Mouse (Mus musculus): ENCODE data around the gene Itgb2. TPM values are rescaled to one million over a fixed set of nuclear protein-coding genes. Genes with fewer than 3 reads are reported as not detected.
A peak's percentile ranks its signal among the peaks of the same experiment; 100 is the strongest.

The Itgb2 gene
- polyA plus RNA-seq, 1 experiment from 2014 or later: 20.6 TPM

GRCm38 (mm10) chr10:77500636-77501035 lies 29.4 kb upstream of the Itgb2 start:
- Histone ChIP-seq H3K9ac (ENCODE audit: low read depth, low read length) (no peak overlapping the region), H3K4me2 (ENCODE audit: low read depth, low read length) (no peak overlapping the region), H3K9me3 (replicated peaks; ENCODE audit: control insufficient read depth, low read length) (no peaks in the 10 kb centered on the region), H3K27ac (ENCODE audit: low read length) (no peak overlapping the region), H3K36me3 (ENCODE audit: control insufficient read depth, insufficient read depth) (peaks cover 12% of the 10 kb centered on the region), H3K4me1 (ENCODE audit: control insufficient read depth, low read depth, low read length) (no peaks in the 10 kb centered on the region), H3K4me3 (ENCODE audit: low read depth, low read length) (no peak overlapping the region), H3K27me3 (ENCODE audit: control insufficient read depth, insufficient read depth, low read depth, low read length) (no peaks in the 10 kb centered on the region)
- peak; percentile 64 for ATAC-seq (ENCODE audit: low read depth)
- WGBS (ENCODE audit: insufficient replicate concordance): 66% methylated on average over 14 of the region's 14 CpGs

DNA sequence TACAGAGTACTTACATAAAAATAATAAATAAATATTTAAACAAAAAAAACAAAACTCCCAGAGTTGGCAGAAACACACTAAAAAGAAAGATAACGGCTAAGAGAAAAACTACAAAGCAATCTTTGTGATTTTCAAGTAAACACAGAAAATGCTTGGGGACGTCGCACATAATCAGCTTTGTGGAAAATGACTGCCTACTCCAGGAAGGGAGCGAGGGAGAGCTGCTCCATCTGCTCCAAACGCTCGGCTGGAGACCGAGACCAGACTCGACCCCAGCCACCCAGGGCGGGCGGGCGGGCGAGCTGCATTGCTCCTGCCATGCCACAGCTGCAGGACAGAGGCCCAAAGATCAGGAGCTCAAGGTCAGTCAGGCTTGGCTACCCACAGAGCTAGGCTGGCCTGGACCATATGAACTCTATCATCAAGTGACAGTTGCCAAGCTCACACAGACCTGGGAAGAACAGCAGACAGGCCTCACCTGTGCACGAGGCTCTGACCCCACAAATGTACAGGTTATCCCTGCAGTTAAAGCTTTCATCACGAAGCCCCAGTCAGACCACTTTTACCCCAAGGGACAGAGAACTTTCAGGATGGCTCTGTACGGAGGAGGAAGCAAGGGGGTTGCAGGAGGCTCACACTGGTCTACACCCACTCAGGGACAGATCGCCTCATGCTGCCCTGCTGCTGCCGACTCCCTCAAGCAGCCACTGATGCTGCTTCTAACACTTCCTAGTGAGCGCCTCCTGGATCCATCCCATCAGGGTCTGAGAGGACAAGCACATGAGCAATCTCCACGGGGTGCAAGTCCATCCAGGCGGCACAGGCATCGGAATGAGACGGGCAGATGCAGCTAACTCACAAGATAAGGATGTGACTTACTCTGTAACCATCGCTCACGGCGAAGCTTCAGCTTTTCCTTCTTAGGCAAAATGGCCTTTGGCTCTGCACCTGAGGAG lies 26.8 kb upstream of the Itgb2 start:
- Histone ChIP-seq H3K4me3 (ENCODE audit: low read depth, low read length) (no peak overlapping the region), H3K9me3 (replicated peaks; ENCODE audit: control insufficient read depth, low read length) (no peaks in the 10 kb centered on the region), H3K9ac (ENCODE audit: low read depth, low read length) (no peak overlapping the region), H3K36me3 (ENCODE audit: control insufficient read depth, insufficient read depth) (peaks cover 12% of the 10 kb centered on the region), H3K4me1 (ENCODE audit: control insufficient read depth, low read depth, low read length) (no peaks in the 10 kb centered on the region), H3K27me3 (ENCODE audit: control insufficient read depth, insufficient read depth, low read depth, low read length) (no peaks in the 10 kb centered on the region), H3K4me2 (ENCODE audit: low read depth, low read length) (no peak overlapping the region), H3K27ac (ENCODE audit: low read length) (no peak overlapping the region)
- 83% methylated on average over 25 of the region's 25 CpGs for WGBS (ENCODE audit: insufficient replicate concordance)
- no peak for ATAC-seq (ENCODE audit: low read depth)

DNA sequence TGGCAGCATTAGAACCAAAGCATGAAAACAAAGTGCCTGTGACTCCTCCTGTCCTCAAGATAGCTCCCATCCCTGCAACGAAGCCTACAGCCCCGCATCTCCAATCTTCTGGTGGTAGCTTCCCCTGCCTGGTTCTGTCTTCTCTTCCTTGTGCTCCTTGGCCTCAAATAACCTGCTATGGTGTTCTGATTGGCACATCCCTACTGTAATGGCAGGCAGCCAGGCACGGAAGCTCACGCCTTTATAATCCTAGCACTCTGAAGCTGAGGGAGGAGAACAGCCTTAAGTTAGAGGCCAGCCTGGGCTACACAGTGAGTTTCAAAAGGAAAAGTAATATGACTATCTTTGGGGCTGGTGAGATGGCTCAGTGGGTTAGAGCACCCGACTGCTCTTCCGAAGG lies 25.9 kb upstream of the Itgb2 start:
- Histone ChIP-seq H3K4me3 (ENCODE audit: low read depth, low read length) (no peak overlapping the region), H3K27me3 (ENCODE audit: control insufficient read depth, insufficient read depth, low read depth, low read length) (no peaks in the 10 kb centered on the region), H3K4me1 (ENCODE audit: control insufficient read depth, low read depth, low read length) (no peaks in the 10 kb centered on the region), H3K27ac (ENCODE audit: low read length) (no peak overlapping the region), H3K9ac (ENCODE audit: low read depth, low read length) (no peak overlapping the region), H3K9me3 (replicated peaks; ENCODE audit: control insufficient read depth, low read length) (no peaks in the 10 kb centered on the region), H3K36me3 (ENCODE audit: control insufficient read depth, insufficient read depth) (peaks cover 12% of the 10 kb centered on the region), H3K4me2 (ENCODE audit: low read depth, low read length) (no peak overlapping the region)
- ATAC-seq (ENCODE audit: low read depth): no peak
- WGBS (ENCODE audit: insufficient replicate concordance): 89% methylated on average over 6 of the region's 6 CpGs

- 81% methylated on average over 5 of the region's 5 CpGs for WGBS (ENCODE audit: insufficient replicate concordance)
- no peak overlapping the region for H3K9ac ChIP-seq (ENCODE audit: low read depth, low read length)
- H3K27ac ChIP-seq (ENCODE audit: low read length): no peak overlapping the region
- H3K27me3 ChIP-seq (ENCODE audit: control insufficient read depth, insufficient read depth, low read depth, low read length): no peaks in the 10 kb centered on the region
- ATAC-seq (ENCODE audit: low read depth): no peak
- H3K9me3 ChIP-seq (replicated peaks; ENCODE audit: control insufficient read depth, low read length): no peaks in the 10 kb centered on the region
- H3K36me3 ChIP-seq (ENCODE audit: control insufficient read depth, insufficient read depth): peaks cover 12% of the 10 kb centered on the region
- no peak overlapping the region for H3K4me2 ChIP-seq (ENCODE audit: low read depth, low read length)
- H3K4me1 ChIP-seq (ENCODE audit: control insufficient read depth, low read depth, low read length): peaks cover 13% of the 10 kb centered on the region
- no peak overlapping the region for H3K4me3 ChIP-seq (ENCODE audit: low read depth, low read length)
Measured at GRCm38 (mm10) chr10:77506526-77506925, 23.5 kb upstream of the Itgb2 start.

DNA sequence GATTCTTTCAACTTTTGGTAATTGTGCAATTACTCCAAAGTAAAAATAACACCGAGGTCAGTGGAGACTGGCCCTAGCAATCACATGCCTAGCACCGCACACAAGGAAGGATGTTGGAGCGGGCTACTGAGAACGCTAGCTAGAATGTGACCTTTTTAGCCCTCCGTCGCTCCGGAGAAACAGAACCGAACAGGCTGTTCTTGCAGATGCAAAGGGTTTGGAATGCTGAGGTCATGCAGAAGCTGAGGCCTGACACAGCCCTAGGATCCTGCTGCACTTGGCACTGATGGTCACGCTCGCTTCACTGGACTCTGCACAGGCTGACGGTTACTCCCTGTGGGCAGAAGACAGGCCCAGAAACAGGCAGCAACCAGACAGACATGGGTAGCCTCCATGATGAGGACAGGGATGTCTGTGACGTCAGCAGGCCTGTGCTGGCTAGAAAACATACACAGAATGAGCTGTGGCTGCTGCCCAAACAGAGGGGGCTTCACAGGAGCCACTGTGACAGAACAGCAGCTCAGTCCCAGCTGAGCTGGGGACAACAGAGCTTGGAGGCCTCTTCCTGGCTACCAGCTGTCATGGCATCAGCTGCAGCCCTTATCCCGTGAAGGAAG lies 23.0 kb upstream of the Itgb2 start:
- peaks cover 13% of the 10 kb centered on the region for H3K4me1 ChIP-seq (ENCODE audit: control insufficient read depth, low read depth, low read length)
- no peak overlapping the region for H3K4me3 ChIP-seq (ENCODE audit: low read depth, low read length)
- H3K9ac ChIP-seq (ENCODE audit: low read depth, low read length): no peak overlapping the region
- no peak for ATAC-seq (ENCODE audit: low read depth)
- H3K9me3 ChIP-seq (replicated peaks; ENCODE audit: control insufficient read depth, low read length): no peaks in the 10 kb centered on the region
- 85% methylated on average over 13 of the region's 13 CpGs for WGBS (ENCODE audit: insufficient replicate concordance)
- no peak overlapping the region for H3K27ac ChIP-seq (ENCODE audit: low read length)
- H3K4me2 ChIP-seq (ENCODE audit: low read depth, low read length): no peak overlapping the region
- no peaks in the 10 kb centered on the region for H3K27me3 ChIP-seq (ENCODE audit: control insufficient read depth, insufficient read depth, low read depth, low read length)
- H3K36me3 ChIP-seq (ENCODE audit: control insufficient read depth, insufficient read depth): peaks cover 12% of the 10 kb centered on the region

DNA sequence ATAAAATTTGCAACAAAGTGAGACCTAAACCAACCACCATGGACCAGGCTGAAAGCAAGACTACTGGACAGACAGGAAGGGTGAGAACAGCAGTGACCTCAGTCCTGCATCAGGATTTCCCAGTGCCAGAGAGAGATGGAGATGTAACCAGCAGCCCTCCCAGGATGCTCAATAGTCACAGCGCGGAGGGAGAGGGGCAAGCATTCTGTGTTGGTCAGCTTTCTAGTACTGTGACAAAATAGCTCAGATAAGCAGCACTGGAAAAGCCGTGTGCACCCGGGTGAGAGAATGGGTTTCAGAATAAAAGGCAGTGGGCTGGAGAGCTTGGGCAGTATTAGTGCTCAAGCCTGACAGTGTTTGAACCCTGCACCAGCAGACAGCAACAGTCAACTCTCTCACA lies 22.3 kb upstream of the Itgb2 start:
- WGBS (ENCODE audit: insufficient replicate concordance): 81% methylated on average over 4 of the region's 4 CpGs
- Histone ChIP-seq H3K27ac (ENCODE audit: low read length) (no peak overlapping the region), H3K4me2 (ENCODE audit: low read depth, low read length) (no peak overlapping the region), H3K4me3 (ENCODE audit: low read depth, low read length) (no peak overlapping the region), H3K36me3 (ENCODE audit: control insufficient read depth, insufficient read depth) (peaks cover 12% of the 10 kb centered on the region), H3K9ac (ENCODE audit: low read depth, low read length) (no peak overlapping the region), H3K27me3 (ENCODE audit: control insufficient read depth, insufficient read depth, low read depth, low read length) (no peaks in the 10 kb centered on the region), H3K9me3 (replicated peaks; ENCODE audit: control insufficient read depth, low read length) (no peaks in the 10 kb centered on the region), H3K4me1 (ENCODE audit: control insufficient read depth, low read depth, low read length) (peaks cover 13% of the 10 kb centered on the region)
- no peak for ATAC-seq (ENCODE audit: low read depth)

DNA sequence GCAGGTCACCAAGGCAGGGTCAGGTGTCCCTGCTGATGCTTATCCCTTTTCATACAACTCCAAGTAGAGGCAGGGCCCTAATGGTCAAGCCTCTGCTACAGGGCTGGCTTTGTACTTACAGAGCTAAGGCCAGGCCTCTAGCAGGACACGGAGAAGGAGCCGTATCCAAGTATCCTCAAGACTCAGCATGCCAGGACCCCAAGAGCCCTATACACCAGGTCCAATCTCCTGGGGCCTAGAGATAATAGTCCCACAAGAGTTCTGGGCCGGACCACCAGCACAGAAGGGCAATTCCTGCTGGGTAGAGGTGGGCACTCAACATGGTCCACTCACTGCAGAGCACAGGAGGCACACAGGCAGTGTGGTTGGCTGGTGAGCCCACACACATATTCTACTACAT lies 21.3 kb upstream of the Itgb2 start:
- Histone ChIP-seq H3K36me3 (ENCODE audit: control insufficient read depth, insufficient read depth) (peaks cover 4% of the 10 kb centered on the region), H3K9ac (ENCODE audit: low read depth, low read length) (no peak overlapping the region)
- no peak for ATAC-seq (ENCODE audit: low read depth)

DNA sequence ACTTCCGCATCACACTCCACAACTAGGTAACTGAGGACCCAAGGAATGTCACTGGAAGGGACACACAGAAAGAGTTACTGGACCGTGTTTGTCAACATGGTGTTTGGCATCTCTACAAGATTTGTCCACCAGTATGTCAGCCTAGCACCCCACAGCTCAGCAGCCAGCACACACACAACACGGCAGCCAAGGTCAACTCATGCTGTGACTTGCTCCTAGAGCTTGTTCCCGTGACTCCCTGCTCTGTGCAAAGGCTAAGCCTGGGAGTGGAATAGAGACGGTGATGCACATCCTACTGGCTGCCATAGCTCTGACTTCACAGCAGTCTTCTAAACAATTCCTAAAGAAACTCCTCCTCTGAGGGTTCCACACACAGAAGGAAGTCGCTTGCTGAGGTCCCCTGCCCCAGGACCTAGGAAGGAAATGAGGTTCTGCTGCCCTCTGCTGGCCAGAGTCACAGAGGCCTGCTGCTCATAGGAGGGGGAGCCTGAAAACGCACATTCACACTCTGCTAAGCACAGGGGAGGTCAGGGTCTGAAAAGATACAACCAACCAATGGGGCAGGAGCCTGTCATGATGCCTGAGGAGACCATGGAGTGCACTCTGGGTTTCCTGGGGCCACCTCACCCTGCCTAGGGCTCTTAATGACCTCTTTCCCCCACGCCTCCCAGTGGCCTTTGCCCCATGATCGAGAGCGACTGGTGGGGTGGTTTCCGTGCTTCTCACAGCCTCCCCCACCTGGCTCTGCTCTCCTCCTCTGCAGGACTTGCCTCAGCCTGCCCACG lies 20.5 kb upstream of the Itgb2 start:
- H3K36me3 ChIP-seq (ENCODE audit: control insufficient read depth, insufficient read depth): peaks cover 5% of the 10 kb centered on the region
- H3K9ac ChIP-seq (ENCODE audit: low read depth, low read length): no peak overlapping the region
- WGBS (ENCODE audit: insufficient replicate concordance): 48% methylated on average over 12 of the region's 12 CpGs
- H3K27me3 ChIP-seq (ENCODE audit: control insufficient read depth, insufficient read depth, low read depth, low read length): no peaks in the 10 kb centered on the region
- H3K4me2 ChIP-seq (ENCODE audit: low read depth, low read length): peak overlapping the region; percentile 10; the same call in 1 of the 2 replicates
- no peaks in the 10 kb centered on the region for H3K9me3 ChIP-seq (replicated peaks; ENCODE audit: control insufficient read depth, low read length)
- H3K27ac ChIP-seq (ENCODE audit: low read length): peak overlapping the region; percentile 43
- H3K4me3 ChIP-seq (ENCODE audit: low read depth, low read length): no peak overlapping the region
- ATAC-seq (ENCODE audit: low read depth): peak; percentile 77
- peaks cover 16% of the 10 kb centered on the region for H3K4me1 ChIP-seq (ENCODE audit: control insufficient read depth, low read depth, low read length)

More for the DNA sequence above, 21.3 kb upstream of the Itgb2 start:
- Histone ChIP-seq H3K27ac (ENCODE audit: low read length) (no peak overlapping the region), H3K4me1 (ENCODE audit: control insufficient read depth, low read depth, low read length) (peaks cover 13% of the 10 kb centered on the region), H3K4me3 (ENCODE audit: low read depth, low read length) (no peak overlapping the region), H3K4me2 (ENCODE audit: low read depth, low read length) (no peak overlapping the region), H3K27me3 (ENCODE audit: control insufficient read depth, insufficient read depth, low read depth, low read length) (no peaks in the 10 kb centered on the region), H3K9me3 (replicated peaks; ENCODE audit: control insufficient read depth, low read length) (no peaks in the 10 kb centered on the region)
- WGBS (ENCODE audit: insufficient replicate concordance): 91% methylated on average over 3 of the region's 3 CpGs

All from liver, embryonic 16.5 days (tissue).